Mouse (Mus musculus) erythroblast, adult 5-6 weeks (primary cell): ENCODE data around the gene Fam84b. TPM values are rescaled to one million over a fixed set of nuclear protein-coding genes. Genes with fewer than 3 reads are reported as not detected.
"Not testable (repeated sequence)": the region's sequence is repeated elsewhere in the genome, so short reads cannot be mapped to it uniquely, and the experiment has no call there.

Experiments
- ATAC-seq: replicated peaks from 2 replicates; pipeline ENCODE4 v1.8.0; 2016; ENCODE audit warnings: moderate number of reproducible peaks, mild to moderate bottlenecking, moderate TSS enrichment, inconsistent platforms; ENCODE audit not compliant: poor library complexity, low FRiP score, severe bottlenecking
- total RNA-seq, 2 experiments: library from RNA; stranded (forward) in 1 of 2; stranded (reverse) in 1 of 2; fragments of 150-400 nt in 1 of 2; fragments of 200-764, 138-1000 nt in 1 of 2; gene quantifications; 2 replicates each; pipeline versions ENCODE4 v1.2.3 to v1.2.4; 2015 to 2017; ENCODE audit warnings: low replicate concordance in 2 of 2

Gene Fam84b
- total RNA-seq (2015; ENCODE audit: low replicate concordance) (1.3 and 1.5 TPM in 2 replicates), total RNA-seq (2017; ENCODE audit: low replicate concordance) (1.1 TPM in 2 replicates)

DNA sequence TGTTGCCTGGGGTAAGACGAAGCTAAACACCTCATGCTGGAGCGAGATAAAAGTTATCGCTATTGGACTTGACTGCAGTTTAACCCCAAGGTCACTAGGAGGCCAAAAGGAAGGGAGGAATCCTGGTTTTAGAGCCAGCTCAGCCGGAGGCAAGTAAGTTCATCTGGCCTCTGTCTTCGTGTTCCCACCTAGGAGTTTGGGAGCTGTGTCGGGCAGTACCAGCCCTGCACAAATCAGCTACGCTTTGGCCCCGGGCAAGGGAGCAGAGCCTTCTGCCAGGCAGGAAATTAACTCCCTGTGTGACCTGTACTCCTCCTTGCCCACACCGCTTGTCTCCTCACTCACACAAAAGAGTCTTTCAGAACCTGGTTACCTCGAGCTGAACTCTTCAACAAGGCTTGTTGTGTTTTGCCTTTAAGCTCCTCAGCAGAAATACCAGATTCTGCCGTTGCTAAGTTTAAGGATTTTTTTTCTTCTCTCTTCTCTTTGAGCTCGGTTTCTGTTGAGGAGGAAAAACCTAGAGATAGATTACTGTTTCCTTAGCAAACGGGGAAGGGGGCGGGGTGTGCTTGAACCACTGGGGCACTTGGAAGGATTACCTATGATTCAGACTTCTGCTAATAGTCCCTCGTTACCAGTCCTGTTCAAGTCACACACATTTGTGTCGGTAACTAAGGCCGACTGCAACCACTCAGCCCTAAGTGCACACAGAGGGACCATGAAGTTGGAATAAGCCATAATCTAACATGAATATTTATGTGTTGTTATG lies at the start of gene Fam84b:
TSS of gene Fam84b (minus strand) at position 548 of the 769 bp plus-strand sequence.
- peak; percentile 85 for ATAC-seq

DNA sequence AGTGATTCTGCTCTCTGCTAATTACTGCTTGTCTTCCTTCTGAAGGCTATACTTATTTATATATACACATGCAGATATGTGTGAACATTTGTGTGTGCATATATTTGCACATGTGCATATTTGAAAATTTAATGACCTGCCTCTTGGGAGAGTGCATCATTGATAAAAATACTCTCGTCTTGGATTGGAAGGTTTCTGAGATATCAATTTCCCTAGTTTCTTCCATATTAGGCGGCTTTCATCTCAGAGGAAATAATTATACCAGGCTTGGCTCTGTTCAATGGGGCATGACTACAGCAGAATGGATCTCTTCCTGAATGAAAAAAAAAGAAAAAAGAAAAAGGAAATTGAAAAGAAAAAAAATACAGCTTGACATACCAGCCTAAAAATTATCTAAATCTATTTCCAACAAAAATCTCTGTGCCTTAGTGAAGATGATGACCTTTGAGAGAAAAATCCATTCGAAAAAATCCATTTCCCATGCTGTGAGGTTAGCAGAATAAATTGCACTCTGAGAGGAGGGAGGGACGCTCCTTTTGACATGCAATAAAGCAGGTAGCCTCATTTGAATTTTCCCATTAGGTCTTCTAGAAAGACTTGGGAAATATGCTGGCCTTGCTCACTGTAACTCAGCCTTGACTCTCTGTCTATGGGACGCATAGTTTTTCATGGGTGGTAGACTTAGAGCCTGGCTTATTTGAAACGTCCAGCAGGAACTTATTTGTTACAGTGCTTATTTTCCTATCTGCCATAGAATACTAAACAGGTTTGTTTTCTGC lies 44.8 kb upstream of the Fam84b start:
- no peak for ATAC-seq

DNA sequence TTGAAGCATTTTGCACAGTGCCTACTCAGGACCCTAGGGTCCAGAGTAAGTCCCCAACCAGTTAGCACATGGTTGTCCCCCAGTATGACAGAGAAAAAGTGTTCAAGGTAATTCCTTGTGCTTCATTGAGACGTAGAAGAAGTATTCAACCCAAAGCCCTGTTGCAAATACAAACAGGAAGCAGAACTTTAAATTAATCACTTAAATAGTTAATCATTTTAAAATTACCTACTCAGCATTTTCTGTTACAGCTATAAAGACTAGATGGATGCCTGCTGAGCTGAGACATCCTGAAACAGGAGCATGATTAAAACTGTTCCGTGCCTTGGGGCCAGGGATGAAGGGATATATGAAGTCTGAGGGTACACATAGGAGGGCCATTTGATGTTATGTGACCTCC lies 42.5 kb upstream of the Fam84b start:
- no peak for ATAC-seq

DNA sequence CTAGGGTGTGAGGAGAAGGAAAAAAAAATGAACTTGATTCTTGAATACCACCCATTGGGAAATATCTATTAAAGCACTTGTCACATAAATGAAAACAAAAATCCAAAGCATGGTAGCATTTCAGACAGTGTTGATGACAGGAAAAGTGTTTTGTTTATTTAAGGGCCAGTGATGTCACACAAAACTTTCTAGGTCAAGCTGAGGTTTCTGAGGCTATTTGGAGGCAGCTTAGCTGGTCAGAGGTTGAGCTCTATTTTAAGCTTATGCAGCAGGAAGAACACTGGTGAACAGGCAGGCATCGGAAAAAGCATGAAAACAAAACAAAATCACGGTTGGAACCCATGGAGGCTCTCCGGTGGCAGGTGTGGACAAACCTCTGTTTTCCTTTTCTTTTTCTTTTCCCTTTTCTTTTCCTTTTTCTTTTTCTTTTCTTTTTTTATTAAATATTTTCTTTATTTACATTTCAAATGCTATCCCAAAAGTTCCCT lies 39.4 kb upstream of the Fam84b start:
- no peak for ATAC-seq

DNA sequence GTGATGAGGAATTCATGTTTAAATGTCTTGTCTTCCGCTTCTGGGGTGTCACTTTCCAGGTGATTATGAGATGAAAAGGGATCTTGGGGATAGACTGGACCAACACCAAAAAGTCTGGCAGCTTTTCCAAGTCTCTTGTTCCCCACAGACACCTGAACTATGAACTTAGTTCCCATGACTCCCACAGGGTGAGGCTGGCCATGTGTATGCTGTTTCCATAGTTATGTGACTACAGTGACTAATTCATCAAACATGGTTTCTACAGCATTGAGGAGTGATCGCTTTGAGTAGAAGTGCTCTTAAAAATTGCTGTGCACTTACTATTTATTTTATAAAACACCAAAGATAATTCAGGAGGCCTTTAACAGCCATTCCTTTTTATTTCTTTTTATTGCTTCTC lies 35.1 kb upstream of the Fam84b start:
- no peak for ATAC-seq

DNA sequence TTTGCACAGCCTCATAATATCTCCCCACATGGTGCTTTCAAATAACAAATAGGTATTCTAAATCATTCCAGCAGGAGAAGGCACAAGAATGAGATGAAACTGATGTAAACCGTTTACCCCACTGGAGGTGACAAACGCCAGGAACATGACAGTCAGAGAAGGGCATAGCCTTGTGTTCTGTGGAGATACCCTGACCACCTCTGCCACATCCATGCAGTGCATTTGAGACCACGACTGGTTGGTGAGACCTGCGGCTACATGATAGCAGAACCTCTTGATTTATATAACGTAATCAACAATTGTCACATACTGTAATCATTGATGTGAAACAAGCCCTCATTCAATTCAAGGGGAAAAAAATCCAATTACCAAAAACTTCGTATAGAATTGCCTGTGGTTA lies 22.1 kb upstream of the Fam84b start:
- ATAC-seq: no peak

DNA sequence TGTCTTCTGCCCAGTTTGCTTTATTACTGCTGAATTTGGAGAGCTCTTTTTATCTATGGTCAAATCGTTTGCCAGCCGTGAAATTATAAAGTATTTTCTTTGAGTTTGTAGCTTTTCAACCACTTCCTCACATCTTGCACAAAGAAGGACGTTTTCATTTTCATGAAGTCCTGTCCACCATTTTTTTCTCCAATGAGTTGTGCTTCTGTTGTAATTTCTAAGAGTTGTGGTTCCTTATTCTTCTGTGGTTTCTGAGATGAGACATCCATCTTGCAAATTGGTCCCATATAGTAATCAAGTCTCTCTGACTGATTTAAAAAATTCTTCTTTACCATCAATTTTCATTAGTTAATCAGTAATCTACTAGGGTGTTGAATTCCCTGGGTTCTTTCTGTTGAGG lies 8.8 kb upstream of the Fam84b start:
- ATAC-seq: no peak

DNA sequence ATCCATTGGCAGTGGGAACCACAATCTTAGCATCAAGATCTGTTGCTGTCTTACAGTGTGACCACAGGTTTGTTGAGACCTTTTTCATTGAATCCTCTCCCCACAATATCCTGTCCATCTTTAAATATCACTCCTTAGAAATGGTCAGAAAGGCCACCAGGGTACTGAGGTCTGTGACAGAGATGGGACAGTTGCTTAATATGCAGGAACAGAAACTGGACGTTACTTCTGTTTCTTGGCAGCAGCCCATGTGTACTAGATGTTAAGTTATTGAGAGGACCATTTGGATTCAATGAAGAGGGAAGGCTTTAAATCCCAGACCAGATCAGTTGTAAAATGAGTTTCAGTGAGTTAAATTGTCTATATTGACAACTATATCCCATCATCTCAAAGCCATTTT lies 1.5 kb upstream of the Fam84b start:
- ATAC-seq: no peak

DNA sequence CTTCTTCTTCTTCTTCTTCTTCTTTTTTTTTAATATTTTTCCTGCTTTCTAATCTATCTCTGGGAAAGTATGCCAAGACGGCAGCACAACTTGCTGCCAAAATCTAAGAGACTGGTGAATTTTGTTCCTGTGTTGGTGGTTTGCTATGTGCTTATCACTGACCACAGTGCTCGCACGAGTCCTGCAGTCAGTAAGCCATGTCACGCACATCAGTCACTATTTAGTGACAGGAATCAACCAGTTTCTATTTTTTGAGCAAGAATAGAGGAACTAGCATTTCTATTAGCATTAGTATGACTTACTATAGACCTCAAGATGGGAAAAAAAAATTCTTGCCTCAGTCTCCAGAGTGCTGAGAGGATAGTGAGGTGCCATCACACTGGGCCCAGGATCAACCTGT lies 573 bp upstream of the Fam84b start:
- ATAC-seq: no peak

DNA sequence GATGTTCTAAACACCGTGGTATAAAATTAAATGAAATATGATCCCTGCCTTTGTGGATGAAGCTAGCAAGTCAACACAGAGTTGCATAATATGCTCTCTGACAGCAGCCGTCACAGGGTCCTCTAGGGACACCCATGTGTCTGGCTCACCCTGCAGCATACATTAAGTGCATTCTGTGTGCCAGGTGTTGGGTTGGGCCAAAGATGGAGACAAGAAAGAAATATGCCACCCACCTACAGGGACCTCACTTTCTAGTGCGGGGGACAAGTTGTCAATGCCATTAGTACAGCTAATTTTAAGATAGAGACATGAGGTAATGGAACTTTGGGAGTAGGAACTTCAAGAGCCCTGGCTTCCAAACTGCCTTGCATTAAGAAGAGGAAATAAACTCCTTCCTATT lies 4.9 kb downstream of the Fam84b start:
- no peak for ATAC-seq

DNA sequence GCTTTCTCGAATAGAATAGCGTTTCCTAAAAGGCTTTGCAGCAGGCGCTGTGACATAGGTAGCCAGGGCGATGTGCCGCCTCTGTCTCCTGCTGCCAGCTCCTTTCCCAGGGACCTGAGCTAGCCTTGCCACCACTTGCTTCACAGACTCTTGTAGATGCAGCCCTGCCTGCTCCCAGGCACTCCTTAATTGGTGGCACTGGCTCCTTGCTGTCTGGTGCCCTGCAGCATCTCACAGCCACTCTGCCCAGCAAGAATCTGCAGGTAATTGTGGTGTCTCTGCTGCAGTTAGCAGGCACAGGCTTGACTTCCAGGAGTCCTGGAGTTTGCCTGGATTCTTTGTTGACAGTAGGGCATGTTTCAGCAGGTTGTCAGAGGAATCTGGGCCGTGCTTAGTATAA lies 7.3 kb downstream of the Fam84b start:
- ATAC-seq: no peak

DNA sequence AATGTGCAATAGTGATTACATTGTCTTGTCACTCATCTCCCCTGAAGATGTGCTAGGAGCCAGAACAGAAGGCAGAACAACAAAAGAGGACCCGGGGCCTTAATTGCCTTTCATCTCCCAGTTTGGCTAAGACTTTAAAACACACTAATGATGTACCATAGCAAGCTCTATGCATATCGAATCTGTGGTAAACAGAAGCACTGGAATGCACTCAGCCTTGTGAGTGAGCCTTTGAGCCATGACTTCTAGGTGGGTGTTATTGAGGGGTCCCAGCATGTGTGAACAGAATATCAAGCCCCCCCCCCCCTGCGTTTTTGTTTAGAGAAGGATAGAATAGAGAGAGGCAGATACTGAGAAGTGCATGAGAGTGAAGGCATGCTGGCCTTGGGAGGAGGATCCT lies 7.7 kb downstream of the Fam84b start:
- no peak for ATAC-seq

DNA sequence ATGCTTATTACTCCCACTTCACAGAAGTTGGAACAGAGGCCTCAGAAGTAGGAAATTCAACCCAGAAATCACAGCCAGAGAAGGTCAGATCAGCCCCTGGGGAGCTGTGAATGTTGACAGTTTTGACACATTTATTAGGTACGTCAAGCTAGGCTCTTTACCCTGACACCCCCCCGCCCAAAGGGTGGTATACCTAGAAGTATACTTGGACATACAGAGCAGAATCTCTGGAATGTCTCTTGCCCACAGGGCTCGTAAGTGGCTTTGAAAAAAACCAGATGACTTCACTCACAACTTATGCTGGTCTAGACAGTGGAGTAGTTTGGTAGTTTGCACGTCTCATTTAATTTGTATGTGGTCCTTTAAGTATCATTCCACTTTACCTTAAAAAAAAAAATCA lies 11.8 kb downstream of the Fam84b start:
- no peak for ATAC-seq

DNA sequence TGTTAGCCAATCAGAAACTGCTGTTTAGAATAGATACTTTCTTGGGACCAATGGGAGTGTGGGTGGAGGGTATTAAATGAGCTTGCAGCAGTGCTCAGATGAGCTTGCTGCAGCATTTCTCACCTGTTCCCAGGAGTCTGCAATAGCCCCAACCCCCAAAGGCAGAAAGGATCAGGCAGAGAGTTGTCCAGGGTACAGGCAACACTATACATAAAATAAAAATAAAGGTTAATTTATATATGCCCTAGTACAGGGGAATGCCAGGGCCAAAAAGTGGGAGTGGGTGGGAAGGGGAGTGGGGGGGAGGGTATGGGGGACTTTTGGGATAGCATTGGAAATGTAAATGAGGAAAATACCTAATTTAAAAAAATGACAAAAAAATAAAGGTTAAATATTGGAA lies 12.3 kb downstream of the Fam84b start:
- ATAC-seq: not testable (repeated sequence)

DNA sequence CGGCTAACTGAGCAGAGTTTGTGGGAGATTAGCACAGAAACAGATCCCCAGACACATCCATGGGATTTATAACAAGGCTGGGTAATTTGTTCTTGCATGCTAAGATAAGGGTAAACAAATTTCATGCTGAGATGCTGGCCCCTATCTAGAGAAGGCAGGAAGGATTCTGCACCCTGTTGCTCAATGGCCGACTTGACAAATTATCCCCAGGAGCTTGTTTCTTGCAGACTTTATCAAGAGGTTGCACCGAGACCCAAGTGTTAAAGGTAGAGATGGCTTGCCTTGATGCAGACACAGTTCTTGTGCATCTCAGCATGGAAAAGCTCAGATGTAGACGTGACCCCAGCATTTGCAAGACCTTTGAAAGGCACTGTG lies 13.3 kb downstream of the Fam84b start:
- no peak for ATAC-seq

DNA sequence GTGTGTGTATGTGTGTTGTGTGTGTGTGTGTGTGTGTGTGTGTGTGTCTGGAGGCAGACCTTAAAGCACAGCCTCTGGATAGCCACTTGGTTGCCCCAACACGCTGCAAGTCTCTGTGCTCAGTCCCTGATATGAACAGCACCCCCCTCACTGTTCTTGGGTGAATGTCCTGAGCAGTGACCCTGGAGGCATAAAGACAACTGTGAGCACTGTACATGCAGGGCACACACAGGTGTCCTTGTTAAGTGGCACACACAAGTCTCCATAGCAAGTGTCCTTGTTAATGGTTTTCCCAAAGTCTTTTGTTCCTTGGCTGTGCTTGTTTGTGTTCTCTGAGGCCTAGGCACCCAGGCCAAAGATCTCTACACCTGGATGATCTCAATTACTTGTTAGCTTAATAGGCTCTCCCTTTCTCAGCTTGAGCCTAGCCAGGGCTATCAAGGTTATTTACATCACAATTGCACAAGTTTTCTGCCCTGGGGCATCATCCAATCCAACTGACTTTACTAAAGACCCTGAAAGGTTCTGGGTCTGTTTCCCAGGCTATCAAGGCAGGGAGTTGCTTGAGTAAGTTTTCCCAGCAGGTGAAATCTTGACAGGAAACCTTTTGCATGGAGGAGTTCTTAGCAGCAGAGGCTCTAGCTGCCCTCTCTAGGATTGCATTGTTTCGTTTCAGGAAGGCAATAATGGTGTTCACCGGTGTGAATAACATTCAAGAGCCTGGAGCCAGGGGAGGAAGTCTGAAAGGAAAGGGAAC lies 13.9 kb downstream of the Fam84b start:
- ATAC-seq: no peak

DNA sequence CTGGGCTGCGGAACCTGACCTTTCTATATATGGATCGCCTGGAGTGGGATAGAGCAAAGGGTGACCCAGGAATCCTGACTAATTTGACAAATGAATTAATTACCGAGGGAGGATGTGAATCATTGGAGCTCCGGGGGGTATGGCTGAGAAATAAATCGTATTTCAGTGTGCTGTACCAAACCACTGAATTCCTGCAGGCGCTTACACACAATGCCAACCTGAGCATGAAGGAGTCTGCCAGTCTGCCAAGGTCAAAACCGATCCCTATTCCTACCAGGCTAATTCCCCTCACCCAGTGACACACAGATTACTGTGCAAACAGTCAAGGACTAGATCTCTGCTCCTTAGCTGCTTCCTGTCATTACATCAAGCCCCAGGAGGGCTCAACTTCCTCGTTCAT lies 15.4 kb downstream of the Fam84b start:
- no peak for ATAC-seq

DNA sequence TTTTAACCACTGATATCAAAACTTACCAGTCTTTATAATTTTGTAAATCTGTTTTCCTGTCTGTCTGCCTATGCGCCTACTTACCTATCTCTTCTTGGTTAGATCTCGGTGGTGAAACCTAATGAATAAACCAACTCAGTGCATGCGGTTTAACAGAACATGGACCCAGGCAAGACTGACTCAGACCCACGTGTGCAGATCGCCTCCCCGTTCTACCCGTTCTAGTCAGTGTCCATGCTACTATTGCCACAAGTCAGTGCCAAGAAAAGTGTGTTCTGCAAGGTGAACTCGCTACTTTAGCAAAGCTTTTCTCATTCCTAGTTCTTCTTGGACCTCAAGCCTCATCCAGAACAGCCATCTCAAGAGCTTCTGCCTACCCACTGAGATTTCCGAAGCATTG lies 15.9 kb downstream of the Fam84b start:
- no peak for ATAC-seq

DNA sequence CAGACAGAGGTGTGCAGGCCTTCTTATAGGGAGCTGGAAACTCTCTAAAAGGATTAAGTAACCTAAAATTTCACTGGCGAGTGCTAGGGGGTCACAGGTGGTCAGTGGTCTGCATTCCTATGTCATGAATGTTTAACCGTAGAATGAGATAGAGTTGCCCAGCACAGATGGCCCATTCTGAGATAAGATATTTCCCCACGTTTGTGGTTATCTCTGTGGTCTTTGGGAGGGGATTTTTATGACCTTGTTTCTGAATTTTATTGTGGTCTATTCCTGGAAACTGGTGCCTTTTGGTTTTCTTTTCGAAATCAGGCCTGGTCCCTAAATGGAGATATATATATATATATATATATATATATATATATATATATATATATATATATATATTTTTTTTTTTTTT lies 17.3 kb downstream of the Fam84b start:
- ATAC-seq: no peak
